Mouse (Mus musculus) gastrocnemius, postnatal 10 days (tissue): ENCODE measurements at regions not wholly inside any gene's neighbourhood (a gene's known extent, or its start where the extent isn't known, plus 50 kb on each side); places are given as distances from the start of the nearest gene placed in this dataset.

Experiments
- DNase-seq: peaks from one replicate; pipeline ENCODE4 v3.0.0; 2021; ENCODE audit warnings: mixed read lengths

DNA sequence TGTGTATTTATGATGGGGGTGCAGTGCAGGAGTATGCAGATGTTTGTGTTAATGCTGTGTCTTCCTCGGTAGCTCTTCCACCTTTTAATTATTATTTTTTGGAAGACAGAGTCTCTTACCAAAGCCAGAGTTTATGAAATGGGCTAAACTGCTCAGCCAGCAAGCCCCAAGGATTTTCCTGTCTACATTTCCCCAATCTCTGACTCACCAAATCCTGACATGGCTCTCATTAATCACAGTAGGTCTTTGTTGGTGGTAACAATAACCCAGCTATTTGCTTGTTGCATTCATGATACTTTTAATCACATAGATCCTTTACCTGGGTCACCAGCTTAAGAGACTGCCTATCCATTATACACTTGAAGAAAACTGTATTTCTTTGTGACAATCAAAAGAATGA lies 427.8 kb upstream of the Rgma start:
- DNase-seq: no peak

DNA sequence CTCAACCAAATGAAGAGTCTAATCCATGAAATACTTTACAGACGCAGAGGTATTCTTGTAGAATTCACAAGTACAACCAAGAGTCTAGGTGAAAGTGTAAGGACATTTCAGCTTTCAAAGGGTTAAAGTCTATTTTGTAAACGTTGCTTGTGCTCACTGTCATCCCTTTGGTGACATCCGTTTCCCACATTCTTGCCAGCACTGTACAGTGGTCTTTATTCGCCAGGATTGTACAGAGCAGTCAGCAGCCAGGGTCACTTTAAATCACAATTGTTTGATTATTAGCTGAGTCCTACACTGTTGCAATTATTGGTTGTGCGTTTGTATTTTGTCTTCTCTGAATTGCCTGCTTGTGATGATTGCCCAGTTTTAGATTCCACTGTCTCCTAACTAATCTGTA lies 427.3 kb upstream of the Rgma start:
- no peak for DNase-seq

DNA sequence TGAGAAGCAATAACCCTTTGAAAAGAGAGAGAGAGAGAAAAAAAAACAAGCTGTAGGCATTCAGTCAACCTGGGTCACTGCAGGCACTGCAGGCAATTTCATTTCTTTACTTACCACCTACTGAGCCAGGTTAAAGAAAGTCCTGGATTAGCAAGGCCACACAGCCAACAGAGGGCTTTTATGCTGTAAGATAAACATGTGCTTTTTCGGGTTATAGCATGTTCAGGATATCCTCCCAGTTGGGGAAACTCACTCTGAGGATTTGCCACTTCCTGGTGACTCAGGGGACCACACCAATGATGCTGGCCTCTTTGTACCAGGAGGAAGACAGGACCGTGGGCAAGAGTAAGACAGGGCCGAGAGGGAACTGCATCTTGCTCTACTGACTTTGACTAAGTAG lies 426.6 kb upstream of the Rgma start:
- no peak for DNase-seq

DNA sequence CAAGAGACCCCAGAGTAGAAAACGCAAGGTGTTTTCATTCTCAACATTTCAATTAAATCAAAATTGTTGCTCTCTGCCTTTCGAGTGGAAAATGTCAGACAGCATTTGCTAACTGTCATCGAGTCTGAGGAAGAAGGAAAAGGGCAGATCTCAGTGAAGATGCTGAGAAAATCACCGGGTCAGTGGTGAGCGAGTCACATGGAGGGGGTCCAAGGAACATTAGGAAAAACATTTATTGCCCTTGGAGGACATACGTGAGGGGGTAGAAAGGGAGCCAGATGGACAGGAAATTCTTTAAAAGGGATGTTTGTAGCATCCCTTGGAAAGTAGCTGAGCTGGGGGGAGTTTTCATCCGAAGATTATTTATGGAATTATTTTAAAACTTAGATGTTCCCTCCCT lies 425.4 kb upstream of the Rgma start:
- DNase-seq: no peak

DNA sequence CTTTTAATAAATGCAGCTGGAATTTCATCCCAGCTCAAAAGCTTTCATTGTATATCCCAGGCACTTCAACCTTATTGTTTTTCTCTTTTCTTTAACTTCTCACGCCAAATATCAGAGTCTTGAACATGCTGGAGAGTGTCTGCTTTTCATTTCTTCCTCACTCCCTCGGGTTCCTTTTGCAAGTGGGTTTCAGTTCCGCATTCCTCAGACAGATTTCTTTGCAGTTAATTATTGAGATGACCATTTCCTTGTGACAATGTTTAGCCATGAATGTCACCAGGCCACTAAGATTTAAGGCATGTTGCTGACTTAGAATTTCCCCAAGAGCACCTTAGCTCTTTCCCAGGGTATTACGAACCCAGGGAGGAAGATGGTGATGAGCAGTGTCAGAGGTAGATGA lies 417.6 kb upstream of the Rgma start:
- DNase-seq: no peak

DNA sequence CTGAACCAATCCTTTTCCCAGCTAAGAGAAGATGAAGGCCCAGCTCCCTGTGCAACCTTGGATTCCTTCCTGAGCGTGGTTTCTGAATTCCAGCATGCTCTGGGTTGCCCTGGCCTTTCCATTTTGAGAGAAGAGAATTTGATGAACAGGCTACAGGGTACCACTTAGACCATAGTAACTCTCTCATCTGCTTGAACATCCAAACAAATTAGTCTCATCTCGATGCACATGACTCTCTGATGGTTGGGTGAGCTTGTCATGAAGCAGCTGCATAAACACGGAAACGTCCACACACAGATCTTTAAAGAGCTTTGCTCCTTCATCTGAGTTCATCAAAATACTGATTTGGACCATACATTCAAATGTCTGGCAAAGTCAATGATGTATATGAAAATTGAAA lies 414.0 kb upstream of the Rgma start:
- DNase-seq: no peak

DNA sequence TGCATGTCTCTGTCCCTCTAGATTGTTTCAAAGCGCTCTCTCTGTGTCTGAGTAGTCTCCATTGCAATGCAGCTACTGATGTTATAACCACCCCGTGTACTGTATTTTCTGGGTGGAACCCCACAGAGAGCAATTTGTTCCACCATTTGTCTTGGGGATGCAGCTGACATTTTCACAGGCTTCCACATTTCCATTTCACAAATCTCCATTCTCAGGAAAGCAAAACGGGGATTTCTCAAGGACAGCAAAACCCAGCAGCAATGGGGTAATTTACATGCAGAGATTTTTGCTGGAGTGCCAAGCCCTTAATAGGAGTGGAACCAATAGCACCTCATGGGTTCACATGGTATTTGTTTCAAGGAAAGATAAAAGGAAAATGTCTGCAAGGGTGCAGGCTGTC lies 412.5 kb upstream of the Rgma start:
- no peak for DNase-seq

DNA sequence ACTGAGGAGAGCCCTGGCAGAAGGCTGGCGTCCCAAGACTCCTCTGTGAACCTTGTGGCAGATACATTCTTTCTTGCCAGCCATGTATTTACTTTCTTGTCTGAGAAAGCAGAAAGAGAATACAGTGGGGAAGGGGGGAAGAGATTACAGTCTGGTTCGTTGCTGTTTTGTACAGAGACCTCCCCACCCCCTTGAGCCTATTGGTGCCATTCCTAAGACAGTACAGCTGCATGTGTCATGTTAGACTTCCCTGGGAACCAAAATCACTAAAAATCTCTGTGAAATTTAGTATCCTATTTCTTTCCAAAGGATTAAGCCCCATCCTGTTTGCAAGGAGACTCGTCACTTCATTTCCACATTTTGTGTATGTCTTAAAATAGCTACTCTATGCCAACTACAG lies 411.4 kb upstream of the Rgma start:
- DNase-seq: no peak

- DNase-seq: no peak
Measured at GRCm38 (mm10) chr7:72968193-72968592, 407.1 kb upstream of the Rgma start.

GRCm38 (mm10) chr7:72971506-72972267 lies 403.6 kb upstream of the Rgma start:
- DNase-seq: no peak

GRCm38 (mm10) chr7:72972397-72972796 lies 402.9 kb upstream of the Rgma start:
- no peak for DNase-seq

DNA sequence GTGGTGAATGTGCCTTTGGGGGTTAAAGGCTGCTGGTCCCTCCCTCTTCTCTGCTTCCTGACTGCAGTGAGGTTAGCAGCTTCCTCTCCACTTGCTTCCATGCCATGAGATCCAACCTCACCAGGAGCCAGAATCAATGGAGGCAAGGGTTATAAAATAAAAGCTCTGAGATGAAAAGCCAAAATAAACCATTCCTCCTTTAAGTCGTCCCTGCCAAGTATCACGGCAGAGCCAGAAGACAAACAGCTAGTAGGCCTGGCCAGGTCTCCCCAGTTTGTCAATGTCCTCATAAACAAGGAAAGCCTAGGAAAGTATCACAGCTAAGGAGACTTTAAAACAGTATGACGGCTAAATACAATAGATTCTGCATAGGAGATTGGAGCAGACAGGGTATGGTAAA lies 401.5 kb upstream of the Rgma start:
- no peak for DNase-seq

GRCm38 (mm10) chr7:72974384-72974783 lies 400.9 kb upstream of the Rgma start:
- no peak for DNase-seq

- no peak for DNase-seq
Measured at GRCm38 (mm10) chr7:72990559-72991429, 384.5 kb upstream of the Rgma start.

DNA sequence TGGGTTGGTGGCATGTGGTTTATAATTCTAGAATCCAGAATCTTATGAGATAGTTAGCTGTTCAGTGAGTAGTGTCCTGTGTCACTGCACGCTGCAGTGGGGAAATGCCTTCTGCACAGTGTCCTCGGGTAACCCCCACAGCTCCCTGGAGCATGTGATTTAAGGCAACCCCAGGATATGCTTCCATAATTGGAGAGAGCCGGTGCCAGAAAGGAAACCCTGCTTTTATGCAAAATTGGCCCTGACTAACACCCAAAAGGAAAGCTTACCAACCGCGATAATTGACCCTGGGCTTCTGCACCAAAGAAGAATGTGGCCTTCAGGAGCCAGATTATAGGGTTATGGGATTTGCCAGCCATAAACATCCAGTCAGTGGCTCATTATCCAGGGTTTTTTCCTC lies 376.9 kb upstream of the Rgma start:
- no peak for DNase-seq

- no peak for DNase-seq
Measured at GRCm38 (mm10) chr7:73019151-73019550, 356.2 kb upstream of the Rgma start.

DNA sequence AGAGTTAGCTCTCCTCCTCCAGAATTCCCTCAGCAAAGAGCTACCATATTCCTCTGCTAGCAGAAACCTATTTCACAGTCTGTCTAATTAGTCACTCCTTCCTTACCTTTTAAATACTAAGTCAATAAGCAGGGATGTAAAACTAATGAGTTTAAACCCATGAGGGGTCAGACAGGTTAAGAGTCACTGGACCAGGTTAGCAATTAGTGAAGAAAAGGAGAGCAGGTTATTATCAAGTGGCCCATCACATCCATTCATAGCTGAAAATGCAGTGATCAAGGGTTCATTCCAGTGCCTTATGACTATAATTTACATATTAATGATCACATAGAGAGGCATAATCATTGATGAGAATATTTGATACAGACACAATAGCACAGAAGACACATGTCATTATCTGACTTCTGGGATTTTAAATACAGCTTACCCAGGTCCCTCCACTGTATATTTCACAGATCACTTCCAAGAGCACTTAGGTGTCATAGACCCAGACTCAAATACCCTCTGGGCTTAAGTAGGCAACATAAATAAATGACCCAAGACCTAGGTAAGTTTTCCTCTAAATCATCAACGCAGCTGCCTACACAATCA lies 355.4 kb upstream of the Rgma start:
- no peak for DNase-seq

- no peak for DNase-seq
Measured at GRCm38 (mm10) chr7:73021786-73022185, 353.5 kb upstream of the Rgma start.

DNA sequence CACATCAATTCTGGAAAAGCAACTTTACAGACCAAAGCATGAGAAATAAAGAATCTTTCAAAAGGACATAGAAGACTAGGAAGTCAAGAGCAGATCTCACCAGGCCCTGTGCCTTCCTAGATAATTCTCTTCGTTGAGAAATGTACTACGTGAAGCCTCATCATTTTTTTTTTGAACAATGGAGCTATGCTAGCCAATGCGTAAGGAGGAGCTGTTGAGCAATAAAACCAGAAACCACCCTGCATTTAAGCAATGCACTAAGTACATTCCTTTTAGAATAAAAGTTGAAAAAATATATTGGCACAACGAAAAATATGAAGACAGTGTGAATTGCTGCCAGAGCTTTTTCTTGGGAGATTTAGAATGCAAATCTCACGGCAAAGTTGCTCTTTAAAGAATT lies 349.7 kb upstream of the Rgma start:
- DNase-seq: no peak

- DNase-seq: no peak
Measured at GRCm38 (mm10) chr7:73028952-73029351, 346.4 kb upstream of the Rgma start.

DNA sequence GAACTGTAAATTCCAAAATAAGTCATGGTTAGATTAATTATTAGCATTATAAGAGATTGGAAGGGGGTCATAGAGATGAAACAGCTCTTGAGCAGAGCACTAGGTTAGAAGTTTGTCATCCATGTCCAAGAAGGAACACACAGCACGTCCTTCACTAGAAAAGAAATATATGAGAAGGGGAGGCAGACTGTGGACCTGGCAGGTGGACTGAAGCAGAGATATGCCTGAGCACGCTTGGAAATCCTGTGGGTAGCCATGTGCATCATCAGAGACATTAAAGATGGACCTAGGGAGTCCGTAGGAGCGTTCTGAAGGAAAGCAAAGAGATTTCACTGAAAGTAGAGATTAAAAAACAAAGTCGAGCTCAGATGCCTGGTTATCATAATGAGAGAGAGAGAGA lies 343.9 kb upstream of the Rgma start:
- DNase-seq: no peak

DNA sequence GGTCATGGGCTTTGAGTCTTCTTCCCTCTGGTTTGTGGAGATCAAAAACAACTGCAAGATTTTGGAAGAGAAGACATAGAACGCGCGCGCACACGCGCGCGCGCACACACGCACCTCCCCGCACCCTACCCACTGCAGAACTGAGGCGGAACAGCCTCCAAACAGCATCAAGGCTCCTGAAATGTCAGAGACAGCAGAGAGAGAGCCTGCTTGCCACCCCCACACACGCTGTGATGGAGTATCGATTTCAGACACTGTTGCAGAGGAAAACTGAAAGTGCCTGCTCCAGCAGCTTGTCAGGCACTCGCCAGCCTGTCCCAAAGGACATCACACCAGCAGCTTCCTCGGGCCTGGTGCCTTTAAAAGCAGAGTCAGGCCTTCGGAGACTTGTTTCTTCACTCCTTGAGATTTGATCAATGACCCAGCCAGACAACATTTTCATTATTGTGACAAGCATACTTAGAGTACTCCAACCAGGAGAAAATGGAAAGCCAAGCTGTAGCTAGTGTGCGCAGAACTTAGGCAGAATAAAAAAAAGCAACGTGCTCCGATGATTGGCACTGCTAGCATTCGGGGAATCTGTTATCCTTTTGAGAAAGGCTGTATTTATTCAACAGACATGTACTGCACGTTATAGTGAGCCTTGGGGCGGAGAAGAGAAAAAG lies 342.9 kb upstream of the Rgma start:
- no peak for DNase-seq
